Mouse (Mus musculus) gastrocnemius, adult 8-10 months (tissue): ENCODE measurements around the gene Ccdc181. TPM values are rescaled to one million over a fixed set of nuclear protein-coding genes. Genes with fewer than 3 reads are reported as not detected.
"Not testable (repeated sequence)": the region's sequence is repeated elsewhere in the genome, so short reads cannot be mapped to it uniquely, and the experiment has no call there.

Source experiments
- DNase-seq, 2 experiments: peaks; one replicate each; pipeline ENCODE4 v3.0.0; 2022; ENCODE audit warnings: low spot score in 2 of 2
- total RNA-seq, 4 experiments: library from RNA; stranded (reverse); gene quantifications; 2 replicates each; pipeline ENCODE4 v1.2.4; 2022

Ccdc181 gene
- total RNA-seq, result 10 to 100 TPM; 10.6 to 13.1 (median 11.8) TPM

DNA sequence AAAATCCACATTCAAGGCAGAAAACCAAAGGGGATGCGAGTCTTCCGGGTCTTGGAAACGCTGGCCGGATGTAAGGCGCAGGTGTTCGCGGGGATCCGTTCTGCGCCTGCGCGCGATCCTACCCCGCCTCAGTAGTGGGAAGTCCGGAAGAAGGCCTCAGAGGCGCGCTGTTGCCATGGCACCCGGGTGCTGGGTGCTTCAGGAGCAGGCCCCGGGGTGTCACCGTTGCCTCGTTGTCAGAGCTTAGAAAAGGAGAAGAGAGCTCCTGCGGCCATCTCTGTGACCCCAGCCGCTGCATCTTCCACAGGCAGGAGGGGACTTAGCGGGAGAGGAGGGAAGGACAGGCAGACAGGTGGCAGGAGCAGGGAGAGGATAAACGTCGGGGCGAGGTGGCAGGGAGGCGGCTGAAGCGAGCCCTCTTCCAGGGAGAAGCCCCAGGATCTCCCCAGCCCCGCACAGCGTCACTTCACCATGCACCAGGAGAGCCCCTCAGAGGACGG, at the start of gene Ccdc181:
TSS of gene Ccdc181 (plus strand) at position 131 of the 500 bp plus-strand sequence.
- peak; percentile 81 to 91 for DNase-seq

DNA sequence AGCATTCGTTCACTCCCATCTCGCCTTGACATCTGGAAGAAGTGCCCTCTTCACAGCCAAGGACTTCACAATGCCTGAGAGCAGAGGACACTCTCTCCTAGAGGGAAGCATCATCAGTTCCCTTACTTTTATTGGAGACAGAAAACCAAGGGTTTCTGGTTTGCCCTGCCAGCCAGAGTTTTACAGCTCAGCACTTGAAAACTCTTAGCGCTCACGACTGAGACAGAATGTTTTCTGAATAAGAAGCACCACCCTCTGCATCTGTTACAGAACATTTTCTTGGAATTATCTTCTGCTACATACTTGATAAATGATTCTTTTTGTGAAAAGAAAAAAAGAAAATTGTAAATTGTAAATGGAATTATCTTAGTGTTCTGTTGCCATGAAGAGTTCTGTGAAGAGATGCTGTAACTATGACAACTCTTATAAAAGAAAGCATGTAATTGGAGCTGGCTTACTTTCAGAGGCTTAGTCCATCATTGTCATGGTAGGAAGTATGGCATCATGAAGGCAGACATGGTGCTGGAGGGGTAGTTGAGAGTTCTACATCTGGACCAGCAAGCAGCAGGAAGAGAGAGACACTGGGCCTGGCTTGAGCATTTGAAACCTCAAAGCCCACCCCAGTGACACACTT, 43.3 kb upstream of the Ccdc181 start:
- DNase-seq, result not testable (repeated sequence)

DNA sequence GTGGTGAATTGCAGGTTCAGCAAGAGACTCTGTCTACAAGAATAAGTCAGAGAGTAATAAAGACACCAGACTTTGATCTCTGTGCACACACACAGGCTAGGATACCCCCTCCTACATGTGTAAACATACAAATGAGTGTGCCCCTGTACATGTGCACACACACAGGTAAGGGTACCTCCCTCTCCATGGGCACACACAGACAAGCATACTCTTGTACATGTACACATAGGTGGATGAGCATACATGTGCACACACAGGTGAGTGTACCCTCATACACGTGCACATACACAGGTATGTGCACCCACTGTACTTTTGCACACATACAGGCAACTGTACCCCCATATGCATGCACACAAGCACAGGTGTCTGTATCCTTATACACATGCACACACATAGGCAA, 41.9 kb upstream of the Ccdc181 start:
- no peak for DNase-seq

DNA sequence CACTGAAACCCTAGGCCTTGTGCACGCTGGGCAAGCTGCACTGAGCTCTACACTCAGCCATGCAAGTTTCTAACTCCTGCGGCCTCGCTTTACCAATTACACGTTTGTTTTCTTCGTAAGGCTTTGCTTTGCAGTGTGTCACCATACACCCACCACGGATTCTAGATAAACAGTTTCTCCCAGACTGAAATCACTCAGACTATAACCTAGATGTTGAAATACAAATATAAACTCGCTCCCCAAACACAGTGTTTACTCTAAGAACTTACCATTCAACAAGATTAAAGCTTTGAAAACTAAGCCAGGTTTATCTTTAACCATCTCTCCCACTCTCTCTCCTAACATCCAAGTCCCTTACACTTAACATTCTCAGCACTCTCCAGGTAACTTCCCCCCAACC, 40.3 kb upstream of the Ccdc181 start:
- no peak for DNase-seq

DNA sequence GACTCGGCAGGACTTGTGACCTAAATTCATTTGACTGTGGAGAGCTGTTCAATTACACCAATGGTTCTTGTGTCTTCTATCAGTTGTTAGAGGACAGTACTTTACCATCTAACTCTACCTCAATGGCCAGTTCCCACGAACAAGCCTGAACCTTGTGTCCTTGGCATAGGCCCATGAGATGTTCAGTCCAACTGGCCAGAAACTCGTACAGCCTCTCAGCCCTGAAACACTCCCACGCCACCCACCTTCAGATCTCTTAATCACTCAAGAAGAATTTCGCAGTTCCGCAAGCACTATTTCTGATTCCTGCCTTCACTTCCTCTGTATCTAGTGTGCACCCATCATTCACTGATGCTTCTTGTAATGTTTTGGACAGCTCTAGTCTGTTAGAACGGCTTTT, 39.3 kb upstream of the Ccdc181 start:
- DNase-seq, result peak in 1 of 2 experiments; percentile 30

DNA sequence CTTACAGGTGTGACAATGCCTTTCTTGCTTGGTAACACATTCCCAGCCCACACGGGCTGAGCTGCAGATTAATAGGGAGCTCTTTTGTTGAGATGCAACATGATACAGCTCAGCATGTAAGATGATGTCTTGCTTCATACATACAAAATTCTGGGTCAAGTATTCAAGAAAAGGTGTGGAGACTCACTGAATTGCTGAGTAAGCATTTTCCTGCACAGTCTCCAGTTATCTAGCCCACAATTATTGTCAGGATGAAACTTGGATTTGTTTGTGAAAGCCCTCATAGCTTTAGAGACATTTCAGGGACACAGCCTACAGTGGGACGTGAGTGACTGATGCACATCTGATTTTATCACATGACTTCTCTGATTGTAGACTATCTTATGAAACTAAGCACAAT, 33.9 kb upstream of the Ccdc181 start:
- no peak for DNase-seq

DNA sequence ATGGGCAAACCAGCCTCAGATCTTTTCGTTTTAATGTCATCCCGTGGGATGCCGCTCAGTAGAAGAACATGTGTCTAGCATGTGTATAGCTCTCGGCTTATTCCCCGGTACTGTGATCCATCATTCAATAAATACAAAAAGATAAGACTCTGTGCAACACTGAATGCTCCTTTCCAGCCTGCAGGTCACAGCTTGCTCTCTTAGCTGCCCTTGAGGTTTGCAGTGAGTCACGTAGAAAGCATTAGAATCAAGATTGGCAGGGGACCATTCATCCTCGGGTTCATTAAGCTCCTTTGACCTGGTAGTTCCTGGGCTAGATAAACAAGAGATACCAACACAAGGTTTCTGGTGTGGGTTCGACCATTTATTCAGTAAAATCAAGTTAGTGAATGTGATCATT, 32.6 kb upstream of the Ccdc181 start:
- no peak for DNase-seq

DNA sequence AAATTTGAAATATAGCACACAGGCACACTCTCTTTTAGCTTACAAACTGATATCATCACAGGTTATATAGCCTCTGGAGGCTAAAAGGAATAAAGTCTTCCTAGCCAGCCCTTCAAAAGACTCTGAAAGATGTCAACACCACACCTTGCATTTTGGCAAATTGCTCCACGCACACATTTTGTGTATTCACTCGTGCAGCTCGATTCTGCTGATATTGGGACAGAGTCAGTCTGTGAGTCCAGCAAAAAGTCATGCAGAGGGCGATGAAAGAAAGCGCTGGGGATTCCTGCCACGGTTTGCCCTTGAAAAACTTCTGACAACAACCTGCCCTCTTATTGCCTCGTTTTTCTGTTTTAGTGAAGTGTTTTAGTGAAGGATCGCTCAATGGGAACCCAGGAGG, 27.9 kb upstream of the Ccdc181 start:
- DNase-seq, result no peak

DNA sequence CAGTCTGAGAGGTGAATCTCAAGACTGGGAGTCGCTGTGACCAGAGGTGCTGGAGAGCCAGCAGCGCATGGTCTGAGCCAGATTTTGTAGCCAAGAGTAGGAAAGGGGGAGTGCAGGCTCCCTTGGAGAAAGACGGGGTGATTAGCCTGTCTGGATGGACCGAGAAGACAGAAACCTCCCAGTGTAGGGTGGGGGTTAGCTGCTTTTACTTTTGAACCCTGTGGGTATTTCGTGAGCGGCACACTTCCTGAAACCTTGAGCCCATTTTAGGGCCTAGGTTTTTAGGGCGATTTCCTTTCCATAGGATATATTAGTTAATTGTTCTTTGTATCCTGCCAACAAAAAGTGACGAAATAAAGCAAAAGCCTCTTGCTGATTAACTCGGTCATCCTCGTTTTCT, 27.4 kb upstream of the Ccdc181 start:
- no peak for DNase-seq

DNA sequence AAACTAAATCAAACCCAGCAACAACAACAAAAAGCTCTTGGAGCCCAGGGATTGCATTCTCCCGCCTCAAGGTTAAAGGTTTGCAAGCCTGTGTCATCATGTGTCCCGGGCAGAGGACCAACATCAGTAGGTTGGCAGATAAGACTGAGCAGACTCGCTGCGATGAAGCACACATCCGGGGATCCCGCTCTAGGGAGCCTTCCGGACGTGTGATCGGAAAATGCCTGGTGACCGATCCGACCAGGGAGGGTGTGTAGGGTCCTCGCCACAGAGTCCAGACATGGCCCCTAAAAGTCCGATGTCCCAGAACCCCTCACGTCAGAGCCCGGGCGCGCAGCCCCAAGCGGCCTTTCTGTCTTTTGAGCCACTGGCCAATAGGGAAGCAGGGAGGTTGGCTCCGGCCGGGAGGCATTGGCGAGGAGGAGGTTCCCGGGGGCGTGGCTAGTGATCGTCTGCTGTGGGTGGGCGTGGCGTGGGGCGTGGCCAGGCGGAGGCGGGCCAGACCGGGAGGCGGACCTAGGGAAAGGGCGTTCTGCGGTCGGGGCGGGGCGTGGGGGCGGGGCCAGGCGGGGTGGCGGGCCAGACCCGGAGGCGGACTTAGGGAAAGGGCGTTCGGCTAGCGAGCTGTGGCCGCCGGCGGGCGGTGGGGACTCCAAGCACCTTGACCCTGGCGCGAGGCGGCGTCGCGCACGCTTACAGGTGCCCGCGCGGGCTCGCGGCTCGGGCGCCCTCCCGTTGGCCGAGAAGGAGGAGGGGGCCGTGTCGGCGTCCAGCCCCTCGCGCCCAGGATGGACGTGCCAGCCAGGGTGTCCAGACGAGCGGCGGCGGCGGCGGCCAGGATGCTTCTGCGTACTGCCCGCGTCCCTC, 26.7 kb upstream of the Ccdc181 start, which contains the start of gene Slc19a2:
TSS of gene Slc19a2 (plus strand) at position 582 of the 867 bp plus-strand sequence.
- peak; percentile 96 to 97 for DNase-seq

DNA sequence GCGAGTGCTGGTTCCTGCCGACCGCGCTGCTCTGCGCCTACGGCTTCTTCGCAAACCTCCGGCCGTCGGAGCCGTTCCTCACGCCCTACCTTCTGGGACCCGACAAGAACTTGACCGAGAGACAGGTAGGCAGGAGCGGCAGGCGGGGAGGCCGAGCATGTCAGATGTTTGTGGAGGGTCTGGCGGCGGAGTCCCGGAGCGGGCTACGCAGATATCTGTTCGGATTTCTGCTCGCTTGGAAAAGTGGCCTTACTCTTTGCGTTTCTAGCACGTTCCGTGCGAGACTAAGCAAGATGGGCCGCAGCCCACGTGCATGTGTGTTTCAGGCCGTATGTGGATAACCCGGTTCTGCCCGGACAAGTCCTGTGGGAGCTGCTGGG, 26.1 kb upstream of the Ccdc181 start:
- no peak for DNase-seq

DNA sequence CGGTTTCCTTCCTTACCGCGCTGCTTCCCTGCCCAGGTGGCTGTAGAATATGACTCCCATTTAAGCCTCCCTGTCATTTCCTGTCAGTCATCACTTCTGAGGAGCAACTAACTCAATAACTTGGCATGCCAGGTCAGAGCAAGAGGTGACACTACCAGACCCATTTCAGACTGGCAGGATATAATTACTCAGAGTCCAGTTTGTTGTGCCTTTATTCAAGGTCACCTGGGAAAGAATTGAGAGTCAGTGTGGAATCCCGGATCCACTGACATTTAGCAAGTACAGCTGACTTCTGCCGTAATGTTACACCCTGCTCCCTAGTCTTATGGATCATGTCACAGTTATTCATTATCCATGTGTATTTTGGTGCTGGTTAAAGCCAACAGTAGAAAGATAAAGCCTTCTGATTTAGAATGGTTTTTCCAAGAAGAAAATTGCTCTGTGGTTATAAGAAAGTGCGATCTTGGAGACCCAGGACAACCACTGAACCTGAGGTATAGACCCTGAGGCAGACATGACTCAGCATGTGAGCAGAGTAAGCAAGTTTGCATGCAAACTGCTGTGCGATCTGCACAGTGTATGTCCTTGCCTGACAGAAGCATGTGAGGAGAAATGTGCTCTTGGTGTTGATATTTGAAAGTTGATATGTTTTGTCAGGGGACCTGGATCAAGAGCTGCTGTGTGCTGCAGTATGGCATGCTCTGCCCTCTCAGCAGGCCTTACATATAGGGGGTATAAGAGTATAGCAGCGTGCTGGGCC, 24.8 kb upstream of the Ccdc181 start:
- DNase-seq, result no peak

DNA sequence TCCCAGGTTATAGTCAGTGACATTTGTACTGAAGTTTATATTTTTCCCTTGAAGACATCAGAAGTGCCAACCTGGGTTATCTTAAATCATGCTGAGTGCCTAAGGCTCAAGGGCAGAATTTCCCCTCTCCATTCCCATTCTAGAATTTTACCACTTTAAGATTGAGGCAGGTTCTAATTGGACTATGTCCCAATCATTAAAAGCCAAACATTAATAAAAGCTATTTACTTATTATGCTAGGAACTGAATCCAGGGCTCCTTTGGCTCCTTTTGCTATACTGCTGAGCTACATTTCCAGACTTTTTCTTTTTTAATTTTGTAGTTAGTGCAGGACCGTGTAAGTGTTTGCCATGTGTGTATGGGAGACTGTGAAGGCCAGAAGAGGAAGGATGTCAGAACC, 23.9 kb upstream of the Ccdc181 start:
- no peak for DNase-seq

DNA sequence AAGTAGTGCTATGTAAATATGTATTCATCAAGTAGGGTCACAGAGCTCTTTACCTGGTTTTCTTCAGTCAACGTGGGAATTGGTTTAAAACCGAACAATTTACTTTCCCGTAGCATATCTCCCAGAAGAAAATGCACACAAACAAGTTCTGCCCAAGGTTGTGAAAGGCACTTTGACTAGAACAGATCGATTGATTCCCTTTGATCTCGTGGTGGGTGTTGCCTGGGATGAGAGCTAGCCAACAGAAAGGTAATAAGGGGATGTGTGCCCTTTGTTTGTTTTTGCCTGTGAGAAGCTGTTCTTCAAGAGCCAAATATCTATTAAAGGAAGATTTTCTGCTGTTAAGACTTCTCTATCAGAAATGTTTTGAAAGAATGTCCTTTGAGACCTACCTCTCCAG, 22.8 kb upstream of the Ccdc181 start:
- DNase-seq, result no peak

DNA sequence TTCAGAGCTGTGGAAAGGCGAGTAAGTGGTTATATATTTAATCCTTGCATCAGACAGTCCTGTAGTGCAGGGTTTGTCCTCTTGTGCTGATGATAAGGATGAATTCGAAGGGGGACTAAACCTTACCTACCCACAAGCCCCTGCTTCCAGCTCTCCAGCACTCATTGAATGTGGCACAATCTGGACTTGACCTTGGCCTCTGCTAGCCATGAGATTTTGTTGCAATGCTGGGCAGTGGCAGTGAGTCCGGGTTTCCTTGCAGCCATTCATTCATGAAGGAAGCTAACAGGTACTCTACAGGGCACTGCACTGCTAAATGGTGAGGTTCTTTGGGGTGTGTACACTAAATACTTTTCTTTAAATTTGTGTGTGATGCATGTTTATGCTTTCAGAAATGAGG, 20.5 kb upstream of the Ccdc181 start:
- no peak for DNase-seq

DNA sequence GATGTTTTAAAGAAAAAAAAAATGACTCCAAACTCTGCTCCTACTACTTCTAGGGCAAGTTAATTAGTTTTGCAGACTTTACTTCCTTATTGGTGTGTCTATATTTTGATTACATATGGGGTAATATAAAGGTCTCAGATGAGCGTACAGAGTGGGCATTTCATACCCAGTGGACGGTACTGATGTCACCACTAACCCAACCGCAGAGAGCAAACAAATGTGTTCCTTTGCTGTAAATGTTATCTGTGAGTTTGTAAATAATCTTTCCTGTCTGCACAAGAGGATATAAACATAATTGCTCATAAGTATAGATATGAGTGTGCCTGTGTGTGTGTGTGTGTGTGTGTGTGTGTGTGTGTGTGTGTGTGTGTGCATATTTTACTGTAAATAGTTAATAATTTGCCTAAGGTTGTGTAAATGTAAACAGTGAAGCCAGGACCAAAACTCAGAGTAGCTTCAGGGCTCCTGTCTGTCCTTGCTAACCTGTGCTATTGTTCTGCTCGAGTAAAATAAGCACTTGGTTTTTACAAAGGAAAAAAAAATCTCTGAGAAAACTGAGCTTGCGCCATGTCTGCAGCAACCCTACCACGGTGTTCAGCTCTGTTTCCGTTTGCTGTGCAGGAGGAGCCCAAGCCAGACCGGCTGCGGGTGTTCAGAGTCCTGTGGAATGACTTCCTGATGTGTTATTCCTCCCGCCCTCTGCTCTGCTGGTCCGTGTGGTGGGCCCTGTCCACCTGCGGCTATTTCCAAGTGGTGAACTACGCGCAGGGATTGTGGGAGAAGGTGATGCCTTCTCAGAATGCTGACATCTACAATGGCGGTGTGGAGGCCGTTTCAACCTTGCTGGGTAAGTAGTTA, 15.0 kb upstream of the Ccdc181 start:
- DNase-seq, result no peak

DNA sequence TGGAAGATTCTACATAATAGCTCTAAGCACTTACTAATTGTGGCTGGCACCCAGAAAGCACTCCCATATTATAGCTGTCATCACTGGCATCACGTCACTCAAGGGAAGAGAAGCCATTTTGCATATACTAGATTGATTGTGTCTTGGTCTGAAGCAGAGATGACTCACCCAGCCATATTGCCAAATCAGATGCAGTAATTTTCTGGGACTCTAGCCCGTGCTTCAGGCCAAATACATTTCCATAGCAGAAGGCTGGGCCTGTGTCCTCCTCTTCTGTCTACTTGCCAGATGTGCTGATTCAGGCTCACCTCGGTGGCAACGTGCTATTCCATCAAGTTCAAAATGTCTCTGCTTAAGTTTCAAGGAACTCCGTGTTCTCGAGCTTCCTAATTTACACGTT, 13.8 kb upstream of the Ccdc181 start:
- no peak for DNase-seq

DNA sequence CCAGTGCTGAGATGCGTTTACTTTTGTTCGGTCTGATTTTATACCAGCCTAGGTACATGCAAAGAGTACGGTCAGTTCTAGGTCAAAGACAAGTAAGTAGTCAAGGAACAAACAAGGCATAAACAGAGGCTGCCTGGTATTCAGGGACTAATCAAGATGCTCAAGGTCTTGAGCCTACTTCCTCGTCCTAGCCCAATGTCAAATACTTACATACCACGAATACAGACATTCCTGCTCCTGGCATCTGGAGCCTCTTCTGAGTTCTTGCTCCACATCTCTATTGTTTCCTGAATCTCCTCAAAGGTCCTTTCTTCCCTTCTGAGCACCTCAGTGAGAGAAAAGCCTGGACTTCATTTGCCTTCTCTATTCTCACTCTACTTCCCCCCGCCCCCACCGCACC, 4.4 kb upstream of the Ccdc181 start:
- no peak for DNase-seq

DNA sequence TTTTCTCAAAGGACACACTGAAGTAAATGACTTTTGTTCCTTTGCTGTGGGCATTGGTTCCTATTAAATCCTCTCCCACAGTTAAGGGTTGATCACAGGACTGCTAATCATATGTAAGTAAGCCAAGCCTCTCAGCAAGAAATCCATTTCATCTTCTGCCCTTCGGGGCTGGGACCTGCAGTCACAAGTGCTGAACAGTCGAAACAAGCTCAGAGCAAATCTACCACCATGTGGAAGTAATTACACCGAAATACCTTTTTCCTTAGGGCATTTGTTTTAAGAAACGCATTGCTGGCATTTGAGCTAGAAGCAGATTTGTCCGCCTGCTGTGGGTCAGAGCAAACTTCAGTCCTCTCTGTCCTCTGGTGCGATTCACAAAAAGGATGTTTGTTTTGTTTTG, 1.7 kb upstream of the Ccdc181 start:
- no peak for DNase-seq

DNA sequence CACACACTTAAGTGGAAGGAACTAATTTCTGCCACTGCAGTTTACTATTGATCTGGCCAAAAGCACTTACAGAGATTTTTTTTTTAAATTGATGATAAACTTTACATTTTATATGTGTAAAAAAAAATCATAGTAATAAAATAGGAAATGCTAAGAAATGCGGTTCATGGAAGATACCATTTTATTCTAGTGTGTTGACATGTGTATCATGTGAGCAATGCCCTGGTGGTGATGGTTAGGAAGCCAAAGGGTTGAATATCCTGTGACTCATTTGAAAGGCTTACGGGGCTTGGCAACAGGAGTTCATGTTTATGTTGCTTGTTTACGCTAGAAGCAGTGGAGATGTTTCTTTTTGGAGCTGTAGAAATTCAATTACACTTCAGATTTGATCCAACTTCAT, 1.2 kb downstream of the Ccdc181 start:
- no peak for DNase-seq

DNA sequence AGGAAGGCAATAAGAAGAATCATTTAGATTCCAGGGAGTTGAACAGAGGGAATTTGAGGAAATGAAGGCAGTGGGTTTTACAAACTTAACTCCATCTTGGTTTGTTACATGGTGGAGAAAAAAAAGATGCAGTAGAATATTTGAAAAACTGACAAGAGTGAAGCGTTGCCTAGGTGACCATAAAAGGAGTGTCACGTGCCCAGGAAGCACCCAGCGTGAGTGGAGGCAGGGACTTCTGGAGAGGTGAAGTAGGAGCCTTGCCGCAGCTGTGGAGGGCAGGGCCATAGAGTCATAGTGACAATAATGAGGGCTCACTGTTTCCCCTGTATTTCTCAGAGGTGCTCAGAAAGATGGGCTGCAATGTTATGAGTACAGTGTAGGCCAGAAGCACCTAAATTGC, 3.9 kb downstream of the Ccdc181 start:
- DNase-seq, result no peak
